Mouse (Mus musculus): ENCODE data around the gene Epsti1.

- TF ChIP-seq CTCF (IDR thresholded peaks at IDR 0.05; ENCODE audit: extremely low read depth, insufficient read depth, insufficient read length, insufficient replicate concordance) (no peak), POLR2A (IDR thresholded peaks at IDR 0.05; ENCODE audit: low read depth, low read length) (no peak)
Observed at GRCm38 (mm10) chr14:78004486-78004885, 100.4 kb downstream of the Epsti1 start.
